Mouse (Mus musculus): ENCODE measurements around the gene Plin4.

GRCm38 (mm10) chr17:56092312-56092711 is 17.3 kb downstream of the Plin4 start:
- TF ChIP-seq GATA1 (IDR thresholded peaks at IDR 0.05; ENCODE audit: low read length) (no peak), TAL1 (IDR thresholded peaks at IDR 0.05; ENCODE audit: low read length) (no peak)
